Mouse (Mus musculus) myocyte (in vitro differentiated cells): Measurements from ENCODE around the gene Rnf220. TPM values are rescaled to one million over a fixed set of nuclear protein-coding genes. Genes with fewer than 3 reads are reported as not detected.

ENCODE experiments used
- H3K27me3 ChIP-seq: one replicate; pipeline ENCODE4 v1.6.1; 2011; ENCODE audit not compliant: control insufficient read depth, insufficient read depth, insufficient read length
- H3K36me3 ChIP-seq: one replicate; pipeline ENCODE4 v1.6.1; 2011; ENCODE audit not compliant: control insufficient read depth, insufficient read depth
- H3K4me2 ChIP-seq: one replicate; pipeline ENCODE4 v1.6.1; 2011; ENCODE audit warnings: low read depth, control low read depth
- H3K4me3 ChIP-seq: one replicate; pipeline ENCODE4 v1.5.1; 2011; ENCODE audit warnings: mild to moderate bottlenecking, control low read depth, moderate library complexity
- H3K79me2 ChIP-seq: one replicate; pipeline ENCODE4 v1.6.1; 2011; ENCODE audit not compliant: control insufficient read depth, insufficient read depth
- H3ac ChIP-seq: one replicate; pipeline ENCODE4 v1.6.1; 2011; ENCODE audit not compliant: control insufficient read depth, insufficient read length
- CEBPB ChIP-seq: IDR thresholded peaks from 2 replicates; pipeline ENCODE4 v1.6.1; 2011; ENCODE audit warnings: mild to moderate bottlenecking, moderate library complexity; ENCODE audit not compliant: poor library complexity, insufficient read depth, severe bottlenecking
- E2F4 ChIP-seq: IDR thresholded peaks from one replicate; pipeline ENCODE4 v1.6.1; 2011; ENCODE audit warnings: mild to moderate bottlenecking, control low read depth, moderate library complexity; ENCODE audit not compliant: insufficient read depth
- MAX ChIP-seq: IDR thresholded peaks from one replicate; pipeline ENCODE4 v1.6.1; 2011; ENCODE audit warnings: low read depth, mild to moderate bottlenecking, control low read depth
- MYOD1 ChIP-seq, 3 experiments: IDR thresholded peaks; one replicate each; pipeline ENCODE4 v1.6.1; 2011; ENCODE audit warnings: control low read depth in 2 of 3, low read depth in 2 of 3, mild to moderate bottlenecking in 2 of 3, moderate library complexity in 1 of 3; ENCODE audit not compliant: insufficient read length in 2 of 3, control insufficient read depth in 1 of 3
- MYOG ChIP-seq, 3 experiments: IDR thresholded peaks; one replicate each; pipeline ENCODE4 v1.6.1; 2011; ENCODE audit warnings: control low read depth in 2 of 3, low read depth in 2 of 3, mild to moderate bottlenecking in 2 of 3; ENCODE audit not compliant: insufficient read length in 2 of 3, control insufficient read depth in 1 of 3, insufficient read depth in 1 of 3
- POLR2A ChIP-seq: IDR thresholded peaks from one replicate; pipeline ENCODE4 v1.6.1; 2011; ENCODE audit warnings: low read depth, mild to moderate bottlenecking, control low read depth, moderate library complexity; ENCODE audit not compliant: insufficient read length
- POLR2AphosphoS2 ChIP-seq: IDR thresholded peaks from one replicate; pipeline ENCODE4 v1.6.1; 2011; ENCODE audit warnings: low read depth, control low read depth; ENCODE audit not compliant: insufficient read length
- REST ChIP-seq: IDR thresholded peaks from one replicate; pipeline ENCODE4 v1.6.1; 2011; ENCODE audit warnings: mild to moderate bottlenecking, control low read depth, moderate library complexity; ENCODE audit not compliant: insufficient read depth, insufficient read length
- SRF ChIP-seq: IDR thresholded peaks from one replicate; pipeline ENCODE4 v1.6.1; 2011; ENCODE audit warnings: low read depth; ENCODE audit not compliant: control insufficient read depth, insufficient read length
- TCF12 ChIP-seq: IDR thresholded peaks from one replicate; pipeline ENCODE4 v1.6.1; 2011; ENCODE audit warnings: mild to moderate bottlenecking, control low read depth; ENCODE audit not compliant: poor library complexity, insufficient read depth, severe bottlenecking
- TCF3 ChIP-seq: IDR thresholded peaks from one replicate; pipeline ENCODE4 v1.6.1; 2011; ENCODE audit warnings: low read depth, control low read depth; ENCODE audit not compliant: insufficient read length
- USF1 ChIP-seq: IDR thresholded peaks from one replicate; pipeline ENCODE4 v1.6.1; 2011; ENCODE audit warnings: low read depth, mild to moderate bottlenecking, control low read depth, moderate library complexity
- polyA plus RNA-seq: library from polyadenylated mRNA; unstranded; fragments of >200 nt; fragmentation: generic; extraction: Trizol; gene quantifications from one replicate; pipeline ENCODE4 v1.2.1, GENCODE M21; 2012; ENCODE audit warnings: missing spikeins

The Rnf220 gene
- polyA plus RNA-seq, 1 experiment = 60.4 TPM

- Histone ChIP-seq H3K36me3 (no peaks in the 10 kb centered on the region), H3ac (no peak overlapping the region), H3K4me2 (no peak overlapping the region), H3K79me2 (no peaks in the 10 kb centered on the region), H3K4me3 (no peak overlapping the region), H3K27me3 (no peaks in the 10 kb centered on the region)
- TF ChIP-seq TCF12 (no peak), MAX (no peak), USF1 (no peak), CEBPB (no peak), MYOD1 (IDR thresholded peaks at IDR 0.05; ENCODE audit: control insufficient read depth in 1 of 3, insufficient read length in 2 of 3, low read depth in 2 of 3) (no peak), POLR2AphosphoS2 (no peak), E2F4 (no peak), TCF3 (no peak), MYOG (IDR thresholded peaks at IDR 0.05; ENCODE audit: control insufficient read depth in 1 of 3, insufficient read depth in 1 of 3, insufficient read length in 2 of 3, low read depth in 2 of 3) (no peak), REST (no peak), SRF (no peak), POLR2A (no peak)
These were observed 242.2 kb downstream of the Rnf220 start for GRCm38 (mm10) chr4:117254672-117255071.

- H3K36me3 ChIP-seq = no peaks in the 10 kb centered on the region
- no peak overlapping the region for H3K4me3 ChIP-seq
- no peak for TF ChIP-seq E2F4
- no peak for TF ChIP-seq POLR2A
- no peak for TF ChIP-seq SRF
- no peak for TF ChIP-seq MYOG (IDR thresholded peaks at IDR 0.05; ENCODE audit: control insufficient read depth in 1 of 3, insufficient read depth in 1 of 3, insufficient read length in 2 of 3, low read depth in 2 of 3)
- no peak for TF ChIP-seq USF1
- no peak for TF ChIP-seq TCF3
- no peak for TF ChIP-seq CEBPB
- TF ChIP-seq MYOD1 (IDR thresholded peaks at IDR 0.05; ENCODE audit: control insufficient read depth in 1 of 3, insufficient read length in 2 of 3, low read depth in 2 of 3) = no peak
- no peak for TF ChIP-seq MAX
- TF ChIP-seq REST = no peak
- H3ac ChIP-seq = no peak overlapping the region
- no peaks in the 10 kb centered on the region for H3K79me2 ChIP-seq
- no peak overlapping the region for H3K4me2 ChIP-seq
- no peaks in the 10 kb centered on the region for H3K27me3 ChIP-seq
These were observed 242.7 kb downstream of the Rnf220 start for GRCm38 (mm10) chr4:117254017-117254627.

- TF ChIP-seq MAX (no peak), POLR2A (no peak), TCF3 (no peak), SRF (no peak), E2F4 (no peak), CEBPB (no peak)
- Histone ChIP-seq H3K79me2 (no peaks in the 10 kb centered on the region), H3K36me3 (no peaks in the 10 kb centered on the region), H3K4me3 (no peak overlapping the region), H3K4me2 (no peak overlapping the region), H3ac (no peak overlapping the region), H3K27me3 (no peaks in the 10 kb centered on the region)
These were observed 243.4 kb downstream of the Rnf220 start for GRCm38 (mm10) chr4:117253218-117254016.

GRCm38 (mm10) chr4:117252755-117253154, 244.1 kb downstream of the Rnf220 start:
- TF ChIP-seq MYOG (IDR thresholded peaks at IDR 0.05; ENCODE audit: control insufficient read depth in 1 of 3, insufficient read depth in 1 of 3, insufficient read length in 2 of 3, low read depth in 2 of 3) (no peak), POLR2AphosphoS2 (no peak), E2F4 (no peak), TCF3 (no peak), TCF12 (no peak), POLR2A (no peak), SRF (no peak), MYOD1 (IDR thresholded peaks at IDR 0.05; ENCODE audit: control insufficient read depth in 1 of 3, insufficient read length in 2 of 3, low read depth in 2 of 3) (no peak), MAX (no peak), USF1 (no peak), CEBPB (no peak), REST (no peak)
- Histone ChIP-seq H3K4me2 (peak overlapping the region; percentile 90), H3K27me3 (no peaks in the 10 kb centered on the region), H3K79me2 (no peaks in the 10 kb centered on the region), H3K36me3 (no peaks in the 10 kb centered on the region), H3K4me3 (peak overlapping the region; percentile 49), H3ac (no peak overlapping the region)

GRCm38 (mm10) chr4:117252351-117252750, 244.5 kb downstream of the Rnf220 start:
- Histone ChIP-seq H3K79me2 (no peaks in the 10 kb centered on the region), H3K27me3 (no peaks in the 10 kb centered on the region), H3ac (peak overlapping the region; percentile 43), H3K36me3 (no peaks in the 10 kb centered on the region), H3K4me3 (peak overlapping the region; percentile 49), H3K4me2 (peak overlapping the region; percentile 90)
- TF ChIP-seq MYOD1 (IDR thresholded peaks at IDR 0.05; ENCODE audit: control insufficient read depth in 1 of 3, insufficient read length in 2 of 3, low read depth in 2 of 3) (no peak), MYOG (IDR thresholded peaks at IDR 0.05; ENCODE audit: control insufficient read depth in 1 of 3, insufficient read depth in 1 of 3, insufficient read length in 2 of 3, low read depth in 2 of 3) (no peak), POLR2AphosphoS2 (no peak), E2F4 (no peak), REST (no peak), USF1 (no peak), TCF12 (no peak), MAX (no peak), SRF (no peak), CEBPB (no peak), POLR2A (no peak), TCF3 (no peak)
